Mouse (Mus musculus) cerebellum, adult (tissue): ENCODE measurements around the gene Tssk6.
"Not testable (repeated sequence)": the region's sequence is repeated elsewhere in the genome, so short reads cannot be mapped to it uniquely, and the experiment has no call there.

ENCODE experiments used
- ATAC-seq: cut with Nextera tagmentation; 2 replicates; pipeline ENCODE4 v1.9.2; 2017; ENCODE audit warnings: mild to moderate bottlenecking, moderate library complexity, mixed read lengths; ENCODE audit not compliant: insufficient number of reproducible peaks, low FRiP score, low TSS enrichment

The Tssk6 gene

DNA sequence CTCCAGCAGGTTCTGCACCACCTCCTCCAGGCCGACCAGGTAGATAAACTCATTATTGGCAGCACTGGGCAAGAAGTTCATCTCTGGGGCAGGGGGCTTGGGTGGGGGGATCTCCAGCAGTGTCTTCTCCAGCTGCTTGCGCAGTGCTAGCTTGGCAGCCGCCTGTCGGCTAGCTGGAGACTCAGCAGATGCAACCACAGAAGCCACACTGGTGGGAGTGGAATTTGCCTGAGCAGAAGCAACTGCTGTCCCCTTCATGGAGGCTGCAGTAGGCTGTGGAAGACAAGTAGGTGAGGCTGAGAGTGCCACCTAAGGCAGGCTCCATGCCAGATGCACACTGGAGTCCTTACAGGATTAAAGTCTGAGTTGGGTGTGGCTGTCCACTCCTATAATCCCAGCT lies 12.5 kb downstream of the Tssk6 start:
- no peak for ATAC-seq

DNA sequence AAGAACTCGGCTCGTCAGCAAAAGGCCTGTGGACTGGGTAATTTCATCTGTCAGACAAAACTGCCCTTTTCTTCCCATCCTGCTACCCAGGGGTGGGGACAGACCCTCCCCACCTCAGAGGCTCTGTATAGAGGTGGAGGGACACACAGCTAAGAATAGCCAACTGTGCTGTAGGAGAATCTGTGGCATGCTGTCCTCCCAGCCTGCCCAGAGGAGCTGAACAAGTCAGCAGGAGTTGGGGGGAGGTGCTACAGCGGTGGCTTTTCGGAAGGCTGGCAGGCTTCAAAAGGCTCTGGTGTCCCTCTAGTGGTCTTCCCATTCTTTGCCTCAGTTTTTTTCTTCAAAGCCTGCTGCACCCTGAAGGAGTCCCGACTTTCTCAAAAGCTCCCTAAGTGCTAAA lies 13.8 kb downstream of the Tssk6 start:
- no peak for ATAC-seq

DNA sequence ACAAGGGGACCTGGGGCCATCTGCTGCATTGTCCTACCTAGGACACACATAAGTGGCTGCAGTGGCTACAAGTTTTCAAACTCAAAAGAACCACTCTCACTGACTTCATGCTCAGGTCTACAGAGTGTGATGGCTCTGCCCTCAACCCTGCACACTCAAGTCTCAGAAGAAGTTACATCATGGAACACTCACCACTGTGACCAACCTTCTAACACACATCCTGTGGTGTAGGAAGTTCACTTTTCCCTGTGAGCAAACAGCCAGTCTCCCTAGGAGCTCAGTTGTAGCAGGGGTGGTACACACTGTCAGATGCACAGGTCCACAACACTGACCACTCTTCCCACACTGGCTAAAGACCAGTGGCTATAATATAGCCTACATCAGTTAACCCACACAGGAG lies 16.5 kb downstream of the Tssk6 start:
- no peak for ATAC-seq

DNA sequence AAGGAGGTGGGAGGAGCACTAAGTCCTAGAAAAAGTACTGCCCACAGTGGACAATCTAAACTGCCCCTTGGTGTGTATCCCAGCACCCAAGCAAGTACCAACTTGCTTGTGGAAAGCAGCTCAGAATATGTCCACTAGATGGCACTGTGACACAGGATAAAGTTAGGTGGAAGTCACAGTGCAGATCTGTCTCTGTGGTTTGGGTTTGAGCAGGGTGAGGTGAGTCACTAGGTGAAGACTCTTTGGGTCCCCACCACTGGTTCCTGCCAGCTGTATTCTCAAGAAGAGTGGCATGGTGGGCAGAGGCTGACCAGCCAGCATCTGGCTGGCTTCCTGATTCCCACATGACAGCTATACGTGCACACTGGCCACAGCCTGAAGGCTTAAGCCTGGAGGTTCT lies 17.0 kb downstream of the Tssk6 start:
- ATAC-seq: peak; percentile 62; the same call in 1 of the 2 replicates

GRCm38 (mm10) chr8:69919876-69920662 lies 18.1 kb downstream of the Tssk6 start:
- no peak for ATAC-seq

DNA sequence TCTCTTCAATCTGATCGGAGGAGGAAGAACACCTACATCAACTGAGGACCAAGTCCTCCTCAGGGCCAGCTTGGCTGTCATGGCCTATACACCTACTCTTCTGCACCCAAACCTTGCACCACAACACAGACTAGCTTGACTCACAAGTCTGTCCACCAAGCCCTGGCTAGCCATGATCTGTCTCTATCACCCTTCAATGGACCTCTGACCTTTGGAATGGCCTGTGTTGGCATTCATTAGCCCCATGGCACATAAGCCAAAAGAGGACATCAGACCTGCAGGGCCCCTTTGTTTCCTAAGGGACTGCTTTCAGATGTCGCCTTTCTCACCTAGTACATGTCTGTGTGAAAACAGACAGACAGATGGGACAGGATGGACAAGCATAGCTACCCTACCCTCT lies 19.2 kb downstream of the Tssk6 start:
- ATAC-seq: no peak

GRCm38 (mm10) chr8:69923986-69924385 lies 22.0 kb downstream of the Tssk6 start:
- no peak for ATAC-seq

GRCm38 (mm10) chr8:69926901-69927300 lies 24.9 kb downstream of the Tssk6 start:
- no peak for ATAC-seq

GRCm38 (mm10) chr8:69933811-69934210 lies 31.8 kb downstream of the Tssk6 start:
- ATAC-seq: no peak

GRCm38 (mm10) chr8:69934582-69934981 lies 32.6 kb downstream of the Tssk6 start:
- no peak for ATAC-seq

DNA sequence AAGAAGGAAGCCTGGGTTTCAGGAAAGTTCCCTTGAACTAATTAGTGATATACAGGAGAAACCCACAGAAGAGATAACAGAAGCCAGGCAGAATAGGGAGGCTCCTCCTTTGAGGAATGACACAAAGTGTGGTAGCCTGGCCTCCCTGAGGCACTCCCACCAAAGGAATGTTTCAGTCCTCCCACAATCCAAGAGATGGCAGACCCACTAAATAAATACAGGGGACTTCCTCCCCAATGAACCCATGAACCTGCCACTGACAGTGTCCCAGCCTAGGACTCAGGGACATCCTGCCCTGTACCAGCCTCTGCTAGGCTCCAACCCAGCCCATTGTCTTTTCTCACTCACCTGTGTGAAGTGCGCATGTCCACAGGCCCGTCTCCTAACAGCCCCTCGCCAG lies 33.4 kb downstream of the Tssk6 start:
- ATAC-seq: no peak

GRCm38 (mm10) chr8:69936050-69936794 lies 34.2 kb downstream of the Tssk6 start:
- no peak for ATAC-seq

DNA sequence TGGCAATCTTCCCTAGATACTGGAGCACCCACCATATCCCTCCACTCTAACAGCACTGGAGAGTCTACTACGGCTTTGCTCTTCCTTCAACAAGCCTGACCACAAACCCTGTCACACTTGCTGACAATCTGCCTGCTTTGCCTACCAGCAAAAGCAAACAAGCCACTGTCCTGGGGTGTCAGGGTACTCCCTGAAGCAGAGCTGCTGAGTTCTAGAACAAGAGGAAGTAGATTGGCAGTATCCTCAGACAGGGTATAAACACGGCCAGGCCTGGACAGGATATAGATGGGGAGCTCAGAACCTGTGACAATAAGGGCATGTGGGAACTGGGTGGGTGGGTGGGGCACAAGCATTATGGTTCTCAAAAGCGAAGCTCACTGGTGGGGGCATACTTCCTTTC lies 35.5 kb downstream of the Tssk6 start:
- ATAC-seq: no peak

DNA sequence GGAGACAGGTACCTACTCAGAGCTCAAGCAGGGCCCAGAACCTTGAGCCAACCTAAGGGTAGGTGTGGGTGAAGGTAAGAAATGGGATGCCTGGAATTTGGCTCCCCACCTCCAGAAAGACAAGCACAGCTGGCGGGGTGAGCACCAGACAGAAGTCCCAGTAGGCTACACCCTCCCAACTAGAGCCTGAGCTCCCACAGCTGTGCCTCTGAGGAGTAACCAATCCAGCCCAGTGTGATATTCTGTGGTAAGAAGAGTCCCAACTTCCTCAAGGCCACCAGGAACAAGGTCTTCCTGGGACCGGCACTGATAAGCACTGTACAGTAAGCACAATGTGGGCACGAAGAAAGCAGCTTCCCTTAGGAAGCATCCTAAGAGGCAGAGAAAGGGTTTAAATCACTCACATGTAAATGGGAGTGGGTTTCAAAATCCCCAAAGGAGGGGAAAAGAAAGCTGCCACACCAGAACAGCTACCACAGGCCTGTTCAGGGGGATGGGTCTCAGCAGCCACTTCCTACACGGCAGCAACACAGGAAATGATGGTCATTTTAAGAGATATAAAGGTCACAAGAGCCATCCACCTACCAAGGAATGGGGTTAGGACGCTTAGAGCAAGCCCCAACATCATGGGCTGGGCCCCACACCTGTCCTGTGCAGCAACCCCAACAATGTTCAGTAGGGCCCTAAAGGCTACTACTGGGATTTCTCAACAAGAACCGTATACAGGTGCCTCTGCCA lies 36.4 kb downstream of the Tssk6 start:
- no peak for ATAC-seq

GRCm38 (mm10) chr8:69939633-69940032 lies 37.6 kb downstream of the Tssk6 start:
- ATAC-seq: no peak

DNA sequence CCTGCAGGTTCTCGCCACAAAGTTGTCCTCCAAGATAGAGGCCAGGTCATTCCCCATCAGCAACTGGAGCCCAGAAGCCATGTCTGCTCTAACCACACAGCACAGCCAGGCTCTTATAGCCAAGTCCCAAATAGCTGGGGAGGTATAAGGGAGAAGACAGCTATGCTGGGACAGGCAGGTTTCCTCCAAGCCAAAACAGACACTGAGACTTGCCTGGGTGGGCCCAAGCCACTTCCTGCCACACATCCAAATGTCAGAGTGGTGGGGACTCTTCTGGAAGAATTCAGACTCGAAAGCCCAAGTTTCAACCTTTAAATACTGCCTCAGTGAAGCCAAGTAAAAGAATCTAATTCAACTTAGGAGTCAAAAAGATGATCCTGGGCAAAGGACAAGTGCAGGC lies 38.4 kb downstream of the Tssk6 start:
- no peak for ATAC-seq

DNA sequence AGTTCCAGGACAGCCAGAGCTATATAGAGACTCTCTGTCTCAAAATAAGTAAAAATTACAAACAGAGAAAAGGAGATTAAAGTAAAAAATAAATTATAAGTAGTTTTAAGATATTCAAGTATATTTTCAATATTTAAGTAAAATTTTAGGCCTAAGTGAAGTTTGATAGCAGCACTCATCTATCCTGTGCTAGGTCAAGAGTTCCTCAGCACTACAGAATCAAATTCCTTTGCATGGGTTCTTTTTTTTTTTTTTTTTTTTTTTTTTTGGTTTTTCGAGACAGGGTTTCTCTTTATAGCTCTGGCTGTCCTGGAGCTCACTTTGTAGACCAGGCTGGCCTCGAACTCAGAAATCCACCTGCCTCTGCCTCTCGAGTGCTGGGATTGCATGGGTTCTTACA lies 40.5 kb downstream of the Tssk6 start:
- ATAC-seq: not testable (repeated sequence)

DNA sequence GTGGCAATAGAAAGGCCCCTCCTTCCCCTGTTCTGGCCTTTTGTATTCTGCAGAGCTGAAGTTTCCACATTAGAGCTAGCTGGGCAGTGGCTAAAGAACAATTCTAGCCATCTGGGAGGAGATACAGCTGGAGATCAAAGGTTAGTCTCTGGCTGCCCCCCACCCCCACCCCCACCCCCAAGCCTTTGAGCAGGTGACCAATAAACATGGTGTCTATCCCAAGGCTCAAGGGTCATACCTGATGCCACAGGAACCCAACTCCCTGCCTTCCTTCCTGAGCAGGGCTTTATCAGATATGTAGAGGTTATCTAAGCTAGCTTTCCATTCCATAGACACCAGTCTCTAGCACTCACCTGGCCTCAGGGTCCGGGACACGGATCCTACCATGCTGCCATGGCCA lies 48.3 kb downstream of the Tssk6 start:
- ATAC-seq: no peak
